In genomic region chrX:21293666-21294065, GRCm38 (mm10) we compare ENCODE assay signal across 8 mouse cellular contexts.
DNase-seq lines count a peak whose midpoint lies in the region; ATAC-seq and TF ChIP-seq lines count a peak whose summit lies in the region.

No protein-coding gene starts in this region.

- no peak overlapping the region for H3K4me3 ChIP-seq in forebrain, embryonic 10.5 days
- no peak overlapping the region for H3K4me3 ChIP-seq in forebrain, embryonic 16.5 days (replicated peaks; ENCODE audit: low read length)
- H3K4me3 ChIP-seq in liver, embryonic 12.5 days: no peak overlapping the region
- H3K4me3 ChIP-seq in embryonic facial prominence, embryonic 10.5 days: no peak overlapping the region
- H3K4me3 ChIP-seq in lung, postnatal 0 days (ENCODE audit: low read depth, low read length): no peak overlapping the region

- WGBS in forebrain, embryonic 10.5 days: 29% methylated on average over 5 of the region's 5 CpGs
- WGBS in forebrain, embryonic 16.5 days: 23% methylated on average over 5 of the region's 5 CpGs
- WGBS in liver, embryonic 12.5 days (ENCODE audit: insufficient replicate concordance): 13% methylated on average over 5 of the region's 5 CpGs
- 20% methylated on average over 5 of the region's 5 CpGs for WGBS in embryonic facial prominence, embryonic 10.5 days
- WGBS in lung, postnatal 0 days: 10% methylated on average over 5 of the region's 5 CpGs

- H3K9ac ChIP-seq in forebrain, embryonic 16.5 days (replicated peaks; ENCODE audit: low read depth, low read length): no peak overlapping the region
- H3K9ac ChIP-seq in liver, embryonic 12.5 days: no peak overlapping the region
- no peak overlapping the region for H3K9ac ChIP-seq in lung, postnatal 0 days (replicated peaks; ENCODE audit: low read depth)

- no peaks in the 10 kb centered on the region for H3K27me3 ChIP-seq in forebrain, embryonic 10.5 days (ENCODE audit: poor library complexity, severe bottlenecking)
- H3K27me3 ChIP-seq in forebrain, embryonic 16.5 days (replicated peaks; ENCODE audit: control insufficient read depth, insufficient read depth, low read length): no peaks in the 10 kb centered on the region
- H3K27me3 ChIP-seq in liver, embryonic 12.5 days (replicated peaks): no peaks in the 10 kb centered on the region
- H3K27me3 ChIP-seq in embryonic facial prominence, embryonic 10.5 days (replicated peaks; ENCODE audit: low read depth, poor library complexity, severe bottlenecking): no peaks in the 10 kb centered on the region
- no peaks in the 10 kb centered on the region for H3K27me3 ChIP-seq in lung, postnatal 0 days (replicated peaks; ENCODE audit: insufficient read depth, low read length)

- peak; percentile 66 for TF ChIP-seq CTCF in lung, postnatal 0 days (IDR thresholded peaks at IDR 0.05)

- DNase-seq in forebrain, embryonic 10.5 days (ENCODE audit: extremely low spot score, low spot score): peak; percentile 25
- peak; percentile 44 for DNase-seq in liver
- DNase-seq in adrenal gland, adult 18-20 months (ENCODE audit: low spot score in 2 of 2): peak; percentile 5 to 44
- peak; percentile 56 for DNase-seq in embryonic facial prominence, embryonic 10.5 days (ENCODE audit: low spot score)
- peak; percentile 7 for DNase-seq in lung, postnatal 0 days (ENCODE audit: low spot score)
- peak; percentile 5 for DNase-seq in urinary bladder, postnatal 25 days (ENCODE audit: low spot score)

- no peak overlapping the region for H3K4me2 ChIP-seq in forebrain, embryonic 16.5 days (ENCODE audit: low read length)
- H3K4me2 ChIP-seq in liver, embryonic 12.5 days: no peak overlapping the region
- H3K4me2 ChIP-seq in lung, postnatal 0 days (replicated peaks; ENCODE audit: low read depth, low read length): no peak overlapping the region

- no peak for TF ChIP-seq EP300 in lung, postnatal 0 days (IDR thresholded peaks at IDR 0.05)

- no peak overlapping the region for H3K27ac ChIP-seq in forebrain, embryonic 10.5 days
- no peak overlapping the region for H3K27ac ChIP-seq in forebrain, embryonic 16.5 days (ENCODE audit: low read length)
- no peak overlapping the region for H3K27ac ChIP-seq in liver, embryonic 12.5 days
- H3K27ac ChIP-seq in embryonic facial prominence, embryonic 10.5 days (replicated peaks): no peak overlapping the region
- no peak overlapping the region for H3K27ac ChIP-seq in lung, postnatal 0 days (ENCODE audit: low read length)

- H3K4me1 ChIP-seq in forebrain, embryonic 10.5 days: no peaks in the 10 kb centered on the region
- no peaks in the 10 kb centered on the region for H3K4me1 ChIP-seq in forebrain, embryonic 16.5 days (replicated peaks; ENCODE audit: control insufficient read depth, insufficient read depth, low read length)
- no peaks in the 10 kb centered on the region for H3K4me1 ChIP-seq in liver, embryonic 12.5 days
- no peaks in the 10 kb centered on the region for H3K4me1 ChIP-seq in embryonic facial prominence, embryonic 10.5 days
- no peaks in the 10 kb centered on the region for H3K4me1 ChIP-seq in lung, postnatal 0 days (ENCODE audit: insufficient read depth, low read depth, low read length)

- H3K36me3 ChIP-seq in forebrain, embryonic 10.5 days (replicated peaks): no peaks in the 10 kb centered on the region
- no peaks in the 10 kb centered on the region for H3K36me3 ChIP-seq in forebrain, embryonic 16.5 days (ENCODE audit: control insufficient read depth, insufficient read depth)
- H3K36me3 ChIP-seq in liver, embryonic 12.5 days: no peaks in the 10 kb centered on the region
- H3K36me3 ChIP-seq in embryonic facial prominence, embryonic 10.5 days (replicated peaks): no peaks in the 10 kb centered on the region
- no peaks in the 10 kb centered on the region for H3K36me3 ChIP-seq in lung, postnatal 0 days (ENCODE audit: insufficient read depth, low read length)

- no peaks in the 10 kb centered on the region for H3K9me3 ChIP-seq in forebrain, embryonic 10.5 days
- no peaks in the 10 kb centered on the region for H3K9me3 ChIP-seq in forebrain, embryonic 16.5 days (ENCODE audit: control insufficient read depth, low read length)
- H3K9me3 ChIP-seq in liver, embryonic 12.5 days (replicated peaks): no peaks in the 10 kb centered on the region
- H3K9me3 ChIP-seq in embryonic facial prominence, embryonic 10.5 days: no peaks in the 10 kb centered on the region
- H3K9me3 ChIP-seq in lung, postnatal 0 days (ENCODE audit: low read length): no peaks in the 10 kb centered on the region

- ATAC-seq in forebrain, embryonic 16.5 days: no peak
- no peak for ATAC-seq in liver, embryonic 12.5 days
- no peak for ATAC-seq in lung, postnatal 0 days

Comparison
In these comparisons a context has a peak if more than half of its experiments do, and no peak if none do; other contexts are left out.
1. DNase-seq: peak in every context shown above with its lines; median percentile 56 in embryonic facial prominence, embryonic 10.5 days; 44 in liver; 25 in forebrain, embryonic 10.5 days; 24 in adrenal gland, adult 18-20 months; 7 in lung, postnatal 0 days; 5 in urinary bladder, postnatal 25 days.